Mouse (Mus musculus) lung, postnatal 14 days (tissue): ENCODE data around the gene Wdr47.
"Not testable (repeated sequence)": the region's sequence is repeated elsewhere in the genome, so short reads cannot be mapped to it uniquely, and the experiment has no call there.

Experiments
- DNase-seq: peaks from one replicate; pipeline ENCODE4 v3.0.0; 2021

Wdr47 gene

DNA sequence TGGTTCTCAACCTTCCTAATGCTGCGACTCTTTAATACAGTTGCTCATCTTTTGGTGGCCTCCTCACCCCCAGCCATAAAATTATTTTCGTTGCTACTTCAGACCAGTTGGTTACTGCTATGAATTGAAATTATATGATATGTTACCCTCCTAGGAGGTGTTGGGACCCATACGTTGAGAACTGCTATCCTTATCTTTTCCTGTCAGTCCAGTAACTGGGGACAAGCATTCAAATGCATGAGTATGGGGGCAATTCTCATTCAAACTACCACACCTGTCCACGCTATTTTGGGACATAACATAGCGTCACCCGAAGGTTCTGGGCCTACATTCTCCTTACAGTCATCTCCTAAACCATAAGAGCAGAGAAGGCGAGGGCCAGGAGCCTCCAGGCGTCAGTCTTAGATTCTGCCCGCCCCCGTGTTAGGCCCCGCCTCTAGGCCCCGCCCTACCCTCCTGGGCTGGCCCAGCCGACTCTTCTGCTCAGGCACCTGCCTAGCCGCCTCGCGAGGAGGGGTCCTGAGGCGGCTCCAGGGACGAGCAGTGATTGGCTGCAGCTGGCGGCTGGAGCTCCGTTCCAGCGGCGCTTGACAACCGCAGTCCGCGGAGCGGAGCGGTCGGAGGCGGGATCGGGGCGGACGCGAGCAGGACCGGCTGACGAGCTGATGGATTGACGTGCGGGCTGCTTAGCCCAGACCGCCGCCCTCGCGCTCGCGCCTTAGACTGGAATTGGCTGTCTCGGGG lies at the start of gene Wdr47:
Gene Wdr47, plus strand, starts transcription at position 494 of the 744 bp plus-strand sequence.
- DNase-seq = peak; percentile 96

DNA sequence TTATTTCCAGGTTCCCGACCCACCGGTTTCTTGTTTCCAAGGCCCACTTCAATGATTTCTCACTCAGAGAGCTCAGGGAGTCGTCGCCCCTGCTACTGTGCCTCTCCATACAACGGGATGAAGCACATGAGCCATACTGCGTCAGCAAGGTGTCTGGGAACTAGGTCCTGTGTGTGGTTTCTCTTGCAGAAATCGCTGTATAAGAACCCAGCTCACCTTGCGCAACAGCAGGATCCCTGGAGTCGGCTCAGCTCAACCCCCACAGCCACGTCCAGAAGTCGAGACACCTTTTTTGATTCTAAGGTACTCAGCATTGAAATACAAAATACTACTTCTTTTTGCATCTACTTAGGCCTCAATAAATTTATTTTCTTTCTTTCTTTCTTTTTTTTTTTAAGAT lies 48.8 kb upstream of the Wdr47 start:
- no peak for DNase-seq

DNA sequence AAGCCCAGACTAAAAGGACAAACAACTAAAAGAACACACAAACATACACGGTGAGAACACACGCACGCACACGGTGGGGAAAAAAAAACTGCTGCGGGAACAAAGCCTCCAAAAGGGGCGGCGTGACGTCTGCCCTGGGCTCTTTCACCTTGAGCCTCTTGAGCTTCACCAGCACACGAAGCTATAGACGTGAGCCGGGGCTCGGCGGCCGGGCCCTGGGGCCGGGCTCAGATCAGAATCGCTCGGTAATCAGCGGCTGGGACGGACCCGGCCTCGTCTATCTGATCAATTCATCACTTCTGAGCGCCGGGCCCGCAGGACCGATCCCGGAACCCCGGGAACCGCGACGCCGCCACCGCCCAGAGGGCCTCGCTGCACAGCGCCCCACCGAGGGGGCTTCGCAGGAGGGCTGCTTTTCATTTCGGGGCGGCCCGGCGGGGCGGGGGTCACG lies 36.9 kb upstream of the Wdr47 start:
- DNase-seq = peak; percentile 39

GRCm38 (mm10) chr3:108554587-108555312 lies 36.3 kb upstream of the Wdr47 start:
- peak; percentile 94 for DNase-seq

DNA sequence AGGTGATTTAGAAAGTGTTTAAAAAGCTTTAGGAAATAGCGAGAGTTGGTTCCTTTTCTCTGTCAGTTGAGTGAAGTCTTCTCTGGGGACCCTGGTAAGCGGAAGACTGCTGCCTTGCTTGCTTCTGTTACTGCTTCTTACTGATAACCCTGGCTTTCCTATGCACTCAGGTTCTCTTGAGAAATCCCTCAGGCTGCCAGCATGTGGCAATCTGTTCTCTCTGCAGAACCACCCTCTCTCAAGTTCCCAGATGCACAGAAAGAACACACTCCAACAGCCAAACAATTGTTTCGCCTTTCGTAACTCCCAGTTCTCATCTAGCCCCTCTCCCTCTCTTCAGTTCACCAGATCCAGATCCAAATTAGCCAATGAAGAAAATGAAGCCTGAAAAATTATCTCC lies 33.2 kb upstream of the Wdr47 start:
- no peak for DNase-seq

DNA sequence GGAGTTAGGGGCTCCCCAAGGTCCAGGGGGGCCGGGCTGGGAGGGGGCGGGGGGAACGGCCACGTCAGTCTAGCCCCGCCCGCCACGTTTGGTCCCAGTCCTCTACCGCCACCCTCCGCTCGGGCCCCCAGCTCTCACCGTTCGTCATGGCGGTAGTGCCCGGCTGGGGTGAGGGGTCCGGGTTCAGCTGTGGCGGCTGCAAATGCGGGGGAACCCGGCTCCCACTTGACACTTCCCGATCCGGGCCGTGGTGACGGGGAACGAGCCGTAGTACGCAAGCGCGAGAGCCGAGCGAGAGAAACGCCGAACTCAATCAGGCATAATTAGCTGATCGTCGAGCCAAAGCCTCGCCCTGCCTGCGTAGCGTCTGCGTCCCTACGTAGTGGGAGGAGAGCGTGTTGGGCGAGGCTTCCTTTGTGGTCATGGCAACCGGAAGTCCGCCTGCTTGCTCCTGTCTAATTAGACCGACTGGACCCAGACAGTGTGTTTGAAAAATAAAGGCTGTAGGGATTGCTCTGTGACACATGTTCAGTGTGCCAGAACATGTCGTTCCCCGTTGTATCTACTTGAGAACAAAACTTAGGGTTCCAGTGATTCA lies 28.8 kb upstream of the Wdr47 start, which contains the start of gene Tmem167b:
Gene Tmem167b, minus strand, starts transcription at position 334 of the 598 bp plus-strand sequence.
- peak; percentile 97 for DNase-seq

GRCm38 (mm10) chr3:108562777-108563271 lies 28.3 kb upstream of the Wdr47 start:
- DNase-seq = peak; percentile 36

DNA sequence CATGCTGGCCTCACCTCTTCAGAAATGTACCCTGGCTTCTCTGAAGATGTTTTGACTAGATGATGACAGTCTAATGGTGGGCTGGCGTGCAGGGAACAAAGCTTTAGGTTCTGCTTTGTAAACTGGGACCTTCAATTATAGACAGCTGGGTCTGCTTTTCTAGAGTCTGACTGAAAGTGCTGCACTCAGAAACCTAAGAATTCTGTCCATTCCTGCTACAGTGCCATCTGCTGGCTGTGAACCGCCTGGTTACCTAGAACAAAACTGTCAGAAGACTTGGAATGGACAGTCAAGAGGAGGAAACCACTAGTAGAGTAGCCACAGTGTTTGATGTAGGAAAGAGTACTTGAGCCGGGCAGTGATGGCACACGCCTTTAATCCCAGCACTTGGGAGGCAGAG lies 27.8 kb upstream of the Wdr47 start:
- DNase-seq = peak; percentile 87

DNA sequence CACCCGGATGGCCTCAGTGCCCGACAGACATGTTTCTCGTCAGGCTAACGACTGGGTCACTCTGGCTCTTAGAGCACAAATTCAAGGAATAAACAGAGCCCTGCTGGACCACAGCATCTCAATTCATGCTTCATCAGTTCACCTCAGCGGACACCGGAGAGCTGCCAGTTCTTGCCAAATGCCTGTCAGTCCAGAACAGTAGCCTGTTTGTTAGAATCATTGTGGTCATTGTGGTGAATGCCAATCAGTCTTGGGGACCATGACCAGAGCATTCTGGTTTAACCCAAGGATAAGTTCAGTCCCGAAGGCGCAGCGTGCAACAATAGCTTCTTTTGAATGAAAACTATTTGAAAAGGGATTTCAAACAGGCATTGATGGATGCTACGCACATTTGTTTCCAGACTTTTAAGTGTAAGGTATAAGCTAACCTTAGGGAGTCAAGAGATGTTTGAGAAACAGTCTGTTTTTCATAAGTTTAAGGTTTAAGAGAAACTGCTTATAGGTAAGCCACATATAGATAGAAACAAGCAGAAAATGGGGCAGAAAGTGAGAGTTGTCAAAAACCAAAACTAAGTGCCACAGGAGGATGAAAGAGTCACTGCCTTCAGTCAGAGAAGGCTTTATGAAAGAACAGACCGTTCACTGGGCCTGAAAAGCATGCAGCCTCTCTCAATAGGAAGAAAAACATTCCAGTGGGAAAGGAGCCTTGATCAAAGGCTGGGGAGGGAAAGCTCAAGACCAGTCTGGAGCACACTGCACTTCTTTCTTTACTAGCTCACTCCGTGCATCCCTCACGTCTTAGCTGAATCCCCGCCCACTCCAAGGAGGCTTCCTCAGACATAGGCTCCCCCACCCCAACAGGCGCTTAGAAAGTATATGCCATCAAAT lies 22.8 kb upstream of the Wdr47 start:
- no peak for DNase-seq

- DNase-seq = not testable (repeated sequence)
Measured at GRCm38 (mm10) chr3:108569636-108570035, 21.4 kb upstream of the Wdr47 start.

GRCm38 (mm10) chr3:108570813-108571212 lies 20.3 kb upstream of the Wdr47 start:
- no peak for DNase-seq

DNA sequence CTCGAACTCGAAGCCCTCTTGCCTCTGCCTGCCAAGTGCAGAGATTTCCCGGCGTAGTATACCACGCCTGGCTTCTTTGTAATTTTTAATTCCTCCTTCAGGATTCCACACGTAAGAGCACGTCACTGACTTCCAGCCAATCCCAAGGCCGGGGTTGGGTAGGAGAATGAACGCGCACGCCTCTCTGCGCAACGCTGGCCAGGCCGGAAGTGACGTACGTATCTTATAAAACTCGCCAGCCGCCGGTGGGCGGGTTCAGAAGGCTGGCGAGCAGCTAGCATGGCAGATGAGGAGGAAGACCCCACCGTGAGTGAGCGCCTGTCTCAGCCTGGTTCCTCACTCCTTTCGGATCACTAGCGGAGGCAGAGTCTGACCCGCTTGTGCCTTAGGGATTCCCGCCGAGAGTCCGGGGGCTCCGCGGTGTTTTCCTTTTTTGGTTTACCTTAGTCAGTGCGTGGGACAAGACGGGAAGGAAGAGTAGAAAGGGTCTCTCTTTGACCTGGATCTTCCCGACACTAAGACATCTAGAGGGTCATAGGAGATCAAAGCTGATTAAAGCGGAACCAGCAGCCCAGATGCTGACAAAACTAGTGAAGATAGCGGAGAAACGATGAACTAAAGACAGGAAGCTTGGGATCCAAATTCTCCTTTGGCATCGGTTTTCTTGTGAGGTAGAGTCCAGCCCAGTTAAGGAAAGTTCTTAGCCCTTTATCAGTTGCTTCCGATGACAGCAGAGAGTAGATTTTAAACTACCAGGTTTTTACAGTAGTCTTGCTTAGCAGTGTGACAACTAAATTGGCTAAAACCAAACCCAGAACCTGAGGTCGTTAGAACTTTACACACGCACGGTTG lies 19.4 kb upstream of the Wdr47 start, which contains the start of gene Taf13:
Gene Taf13, plus strand, starts transcription at position 256 of the 852 bp plus-strand sequence.
- DNase-seq = peak; percentile 98

- DNase-seq = no peak
Measured at GRCm38 (mm10) chr3:108572309-108573010, 18.6 kb upstream of the Wdr47 start.

GRCm38 (mm10) chr3:108574018-108574417 lies 17.1 kb upstream of the Wdr47 start:
- no peak for DNase-seq

DNA sequence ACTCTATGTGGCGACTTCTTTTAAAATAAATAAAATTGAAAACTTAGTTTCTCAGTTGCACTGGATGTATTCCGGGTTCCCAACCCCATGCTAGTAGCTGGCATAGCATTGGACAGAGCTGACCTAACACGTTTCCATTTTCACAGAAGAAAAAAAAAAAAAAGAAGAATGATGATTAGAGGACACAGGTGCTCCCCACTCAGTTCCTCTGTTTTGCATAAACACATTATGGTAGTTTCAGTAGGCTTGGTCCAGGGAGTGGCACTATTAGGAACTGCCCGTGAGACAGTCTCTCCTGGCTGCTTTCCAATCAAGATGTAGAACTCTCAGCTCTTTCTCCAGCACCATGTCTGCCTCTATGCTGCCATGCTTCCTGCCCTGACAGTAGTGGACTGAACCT lies 6.5 kb upstream of the Wdr47 start:
- DNase-seq = no peak

DNA sequence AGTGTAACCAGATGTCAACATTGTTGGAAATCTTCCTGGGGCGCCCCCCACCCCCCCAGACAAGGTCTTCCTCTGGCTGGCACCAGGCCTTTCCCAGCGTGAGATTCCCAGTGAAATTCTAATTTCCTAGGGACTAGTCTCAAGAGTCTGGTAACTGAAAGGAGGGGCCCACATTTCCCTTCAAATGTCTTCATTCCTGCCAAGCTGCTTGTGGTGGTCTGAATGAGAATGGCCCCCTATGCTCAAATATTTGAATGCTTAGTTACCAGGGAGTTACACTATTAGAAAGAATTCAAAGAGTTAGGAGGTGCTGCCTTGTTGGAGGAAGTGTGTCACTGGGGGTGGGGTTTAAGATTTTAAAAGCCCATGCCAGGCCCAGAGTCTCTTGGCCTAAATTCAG lies 2.6 kb upstream of the Wdr47 start:
- no peak for DNase-seq

GRCm38 (mm10) chr3:108591530-108592522 lies 747 bp downstream of the Wdr47 start:
- DNase-seq = no peak

GRCm38 (mm10) chr3:108608906-108609305 lies 17.8 kb downstream of the Wdr47 start:
- no peak for DNase-seq

DNA sequence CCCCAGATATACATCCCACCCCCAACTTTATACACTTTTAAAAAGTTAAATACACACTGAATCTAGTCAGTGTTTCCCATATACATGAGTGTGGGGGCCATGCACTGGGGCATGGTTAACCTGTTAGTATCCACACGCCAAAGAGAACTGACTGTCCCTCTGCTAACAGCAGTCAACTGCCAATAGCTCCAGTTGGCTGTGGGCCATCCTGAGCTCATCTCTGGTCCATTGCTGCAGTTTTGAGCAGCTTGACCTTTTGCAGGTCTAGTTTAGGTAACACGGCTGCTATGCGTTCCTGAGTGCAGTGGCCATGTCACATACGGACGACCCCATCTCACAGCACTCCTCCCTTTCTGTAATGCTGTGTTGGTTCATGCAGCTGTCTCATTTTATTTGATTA lies 43.7 kb downstream of the Wdr47 start:
- no peak for DNase-seq
